Mouse (Mus musculus): ENCODE results near the gene A630095N17Rik. TPM values are rescaled to one million over a fixed set of nuclear protein-coding genes. Genes with fewer than 3 reads are reported as not detected.

The A630095N17Rik gene
- polyA plus RNA-seq, 1 experiment, result not detected

GRCm38 (mm10) chr1:75253849-75254624 is 22.1 kb upstream of the A630095N17Rik start:
- TF ChIP-seq FLI1 (IDR thresholded peaks at IDR 0.05; ENCODE audit: low read length), result no peak
- no peak for TF ChIP-seq GATA1 (IDR thresholded peaks at IDR 0.05; ENCODE audit: borderline replicate concordance, low read length)
- Histone ChIP-seq H3K4me3 (replicated peaks) (no peak overlapping the region), H3K27me3 (replicated peaks) (peaks cover 13% of the 10 kb centered on the region), H3K9me3 (no peaks in the 10 kb centered on the region), H3K36me3 (replicated peaks; ENCODE audit: low read length) (peaks cover 2% of the 10 kb centered on the region), H3K4me1 (peaks cover 74% of the 10 kb centered on the region)

- Histone ChIP-seq H3K4me3 (replicated peaks) (no peak overlapping the region), H3K9me3 (no peaks in the 10 kb centered on the region), H3K36me3 (replicated peaks; ENCODE audit: low read length) (peaks cover 2% of the 10 kb centered on the region), H3K4me1 (peaks cover 78% of the 10 kb centered on the region), H3K27me3 (replicated peaks) (peaks cover 11% of the 10 kb centered on the region)
- TF ChIP-seq FLI1 (IDR thresholded peaks at IDR 0.05; ENCODE audit: low read length) (no peak), GATA1 (IDR thresholded peaks at IDR 0.05; ENCODE audit: borderline replicate concordance, low read length) (no peak)
These were observed 21.1 kb upstream of the A630095N17Rik start for GRCm38 (mm10) chr1:75253029-75253428.

- Histone ChIP-seq H3K36me3 (replicated peaks; ENCODE audit: low read length) (peaks cover 6% of the 10 kb centered on the region), H3K9me3 (no peaks in the 10 kb centered on the region), H3K4me1 (peaks cover 83% of the 10 kb centered on the region), H3K27me3 (replicated peaks) (peaks cover 5% of the 10 kb centered on the region), H3K4me3 (replicated peaks) (no peak overlapping the region)
- no peak for TF ChIP-seq GATA1 (IDR thresholded peaks at IDR 0.05; ENCODE audit: borderline replicate concordance, low read length)
- TF ChIP-seq FLI1 (IDR thresholded peaks at IDR 0.05; ENCODE audit: low read length), result no peak
These were observed 20.4 kb upstream of the A630095N17Rik start for GRCm38 (mm10) chr1:75252308-75252707.

GRCm38 (mm10) chr1:75251112-75251970 is 19.4 kb upstream of the A630095N17Rik start:
- Histone ChIP-seq H3K9me3 (no peaks in the 10 kb centered on the region), H3K36me3 (replicated peaks; ENCODE audit: low read length) (peaks cover 15% of the 10 kb centered on the region), H3K27me3 (replicated peaks) (no peaks in the 10 kb centered on the region), H3K4me1 (peaks cover 93% of the 10 kb centered on the region), H3K4me3 (replicated peaks) (peak overlapping the region; percentile 91)
- TF ChIP-seq FLI1 (IDR thresholded peaks at IDR 0.05; ENCODE audit: low read length) (no peak), GATA1 (IDR thresholded peaks at IDR 0.05; ENCODE audit: borderline replicate concordance, low read length) (no peak)

- Histone ChIP-seq H3K4me3 (replicated peaks) (no peak overlapping the region), H3K36me3 (replicated peaks; ENCODE audit: low read length) (peaks cover 24% of the 10 kb centered on the region), H3K27me3 (replicated peaks) (no peaks in the 10 kb centered on the region), H3K9me3 (no peaks in the 10 kb centered on the region), H3K4me1 (peaks cover 94% of the 10 kb centered on the region)
- TF ChIP-seq FLI1 (IDR thresholded peaks at IDR 0.05; ENCODE audit: low read length) (no peak), GATA1 (IDR thresholded peaks at IDR 0.05; ENCODE audit: borderline replicate concordance, low read length) (no peak)
These were observed 18.6 kb upstream of the A630095N17Rik start for GRCm38 (mm10) chr1:75250498-75250897.

GRCm38 (mm10) chr1:75248041-75248772 is 16.3 kb upstream of the A630095N17Rik start:
- no peaks in the 10 kb centered on the region for H3K9me3 ChIP-seq
- peaks cover 47% of the 10 kb centered on the region for H3K36me3 ChIP-seq (replicated peaks; ENCODE audit: low read length)
- peak overlapping the region; percentile 19 for H3K4me3 ChIP-seq (replicated peaks)
- TF ChIP-seq FLI1 (IDR thresholded peaks at IDR 0.05; ENCODE audit: low read length), result no peak
- TF ChIP-seq GATA1 (IDR thresholded peaks at IDR 0.05; ENCODE audit: borderline replicate concordance, low read length), result no peak
- no peaks in the 10 kb centered on the region for H3K27me3 ChIP-seq (replicated peaks)
- peaks cover 94% of the 10 kb centered on the region for H3K4me1 ChIP-seq

GRCm38 (mm10) chr1:75247071-75247930 is 15.4 kb upstream of the A630095N17Rik start:
- TF ChIP-seq GATA1 (IDR thresholded peaks at IDR 0.05; ENCODE audit: borderline replicate concordance, low read length) (no peak), FLI1 (IDR thresholded peaks at IDR 0.05; ENCODE audit: low read length) (no peak)

GRCm38 (mm10) chr1:75244836-75245235 is 12.9 kb upstream of the A630095N17Rik start:
- H3K36me3 ChIP-seq (replicated peaks; ENCODE audit: low read length), result peaks cover 78% of the 10 kb centered on the region
- H3K9me3 ChIP-seq, result no peaks in the 10 kb centered on the region
- H3K4me1 ChIP-seq, result peaks cover 75% of the 10 kb centered on the region

More at GRCm38 (mm10) chr1:75247071-75247930, 15.4 kb upstream of the A630095N17Rik start:
- Histone ChIP-seq H3K27me3 (replicated peaks) (no peaks in the 10 kb centered on the region), H3K9me3 (no peaks in the 10 kb centered on the region), H3K4me1 (peaks cover 90% of the 10 kb centered on the region), H3K4me3 (replicated peaks) (peak overlapping the region; percentile 26), H3K36me3 (replicated peaks; ENCODE audit: low read length) (peaks cover 56% of the 10 kb centered on the region)

More at GRCm38 (mm10) chr1:75244836-75245235, 12.9 kb upstream of the A630095N17Rik start:
- TF ChIP-seq FLI1 (IDR thresholded peaks at IDR 0.05; ENCODE audit: low read length) (no peak), GATA1 (IDR thresholded peaks at IDR 0.05; ENCODE audit: borderline replicate concordance, low read length) (no peak)
- no peaks in the 10 kb centered on the region for H3K27me3 ChIP-seq (replicated peaks)
- no peak overlapping the region for H3K4me3 ChIP-seq (replicated peaks)

All from megakaryocyte, embryonic 14.5 days (primary cell).